Mouse (Mus musculus): ENCODE measurements around the gene Tenm4.

- TF ChIP-seq CTCF (IDR thresholded peaks at IDR 0.05; ENCODE audit: low read depth) (no peak), EP300 (IDR thresholded peaks at IDR 0.05; ENCODE audit: low read depth) (no peak)
Observed at GRCm38 (mm10) chr7:96505538-96505937, 334.5 kb downstream of the Tenm4 start.

Data from heart, postnatal 0 days (tissue).